Mouse (Mus musculus): Measurements from ENCODE around the gene Dnajb7. TPM values are rescaled to one million over a fixed set of nuclear protein-coding genes. Genes with fewer than 3 reads are reported as not detected.

Gene Dnajb7
- polyA plus RNA-seq (2012; ENCODE audit: low replicate concordance): not detected in 2 replicates

DNA sequence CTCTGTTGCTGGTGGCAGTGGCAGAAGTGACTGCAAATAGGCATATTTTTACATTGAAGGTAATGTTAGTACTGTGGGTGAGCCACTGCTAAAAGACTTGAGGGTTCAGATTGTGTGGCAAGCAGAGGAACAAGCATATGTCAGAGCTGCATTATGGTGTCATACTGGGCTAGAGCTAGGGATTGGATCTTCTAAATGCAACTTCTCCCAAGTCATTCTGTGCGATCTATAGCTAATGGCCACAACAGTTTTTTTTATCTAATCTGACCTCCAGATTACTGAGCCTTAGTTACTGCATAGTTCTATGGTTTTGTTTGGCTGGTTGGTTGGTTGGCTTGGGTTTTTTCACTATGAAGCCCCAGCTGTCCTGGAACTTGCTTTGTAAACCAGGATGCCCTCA lies at the start of gene Dnajb7:
Gene Dnajb7 (minus strand): TSS at position 101 of the 400 bp plus-strand sequence.

DNA sequence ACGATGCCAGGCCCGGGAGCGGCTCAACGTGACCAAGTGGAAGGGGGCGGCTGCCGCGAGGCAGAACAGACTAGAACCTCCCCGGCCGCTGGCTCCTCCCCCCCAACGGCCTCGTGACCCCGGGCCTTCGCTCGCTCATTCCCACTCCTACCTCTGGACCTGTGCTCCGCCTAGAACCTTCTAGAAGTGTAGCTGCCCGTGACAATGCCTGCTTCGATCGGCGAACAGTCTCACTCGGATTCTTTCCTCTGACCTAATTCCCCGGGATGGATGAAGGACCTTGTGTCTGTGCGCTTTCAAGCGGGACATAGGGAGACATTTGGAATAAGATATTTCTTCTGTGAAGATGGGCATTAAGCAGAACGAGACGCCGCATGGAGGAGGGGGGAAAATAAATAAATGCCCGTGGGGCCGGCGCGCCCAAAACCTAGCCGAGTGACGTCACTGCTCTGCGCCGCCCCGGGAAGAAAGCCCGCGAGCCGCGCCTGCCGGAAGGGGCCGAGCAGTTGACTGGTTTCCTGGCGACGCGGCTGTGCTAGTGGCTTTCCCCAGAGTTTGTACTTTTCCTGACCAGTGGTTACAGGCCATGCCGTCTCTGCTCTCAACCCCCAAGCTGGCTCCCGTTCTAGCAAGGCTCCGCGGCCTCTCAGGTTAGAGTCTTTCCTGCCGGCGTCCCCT lies 8.3 kb downstream of the Dnajb7 start, which contains the start of the genes St13 and Xpnpep3:
Gene St13 (minus strand): TSS at position 440 of the 678 bp plus-strand sequence.
Gene Xpnpep3 (plus strand): TSS at position 501 of the 678 bp plus-strand sequence.

DNA sequence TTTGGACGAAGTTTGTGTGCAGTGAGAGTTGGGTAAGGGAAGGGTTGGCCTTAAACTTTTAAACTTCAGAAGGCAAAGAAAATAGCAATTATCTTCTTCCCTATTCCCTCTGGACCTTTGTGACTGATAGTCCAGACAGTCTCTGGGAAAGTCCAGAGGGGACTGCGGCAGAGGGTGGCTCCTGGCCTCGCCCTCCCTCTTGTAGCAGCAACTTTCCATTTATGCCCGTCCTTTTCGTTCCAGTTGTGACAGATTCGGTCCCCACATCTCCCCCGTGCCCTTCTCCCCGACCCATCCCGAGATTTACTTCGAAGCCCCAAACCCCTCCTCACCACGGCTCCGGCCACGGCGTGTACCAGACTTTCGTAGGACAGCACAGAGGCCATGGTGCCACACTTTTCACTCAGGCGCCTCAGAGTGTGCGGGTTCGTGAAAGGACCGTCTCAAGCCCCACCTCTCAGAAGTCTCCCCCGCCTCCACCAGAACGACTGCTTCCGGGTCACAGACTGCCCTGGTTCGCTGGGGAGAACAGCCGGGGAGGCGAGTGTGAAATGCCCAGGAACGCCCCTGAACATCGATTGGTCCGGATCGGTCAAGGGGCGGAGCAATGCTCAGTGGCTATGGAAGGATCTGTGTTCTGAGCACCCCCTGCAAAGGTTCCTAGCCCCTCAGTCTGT lies 47.6 kb downstream of the Dnajb7 start, which contains the start of gene Slc25a17:
Gene Slc25a17 (minus strand): TSS at position 468 of the 677 bp plus-strand sequence.

Other genes starting within 250 kb of the Dnajb7 start
- gene Mrtfa, start 217.5 kb downstream of the Dnajb7 start, polyA plus RNA-seq (2012; ENCODE audit: low replicate concordance): 45.3 and 47.5 TPM in 2 replicates
- not detected in 2 replicates for gene Mchr1, start 172.8 kb downstream of the Dnajb7 start, polyA plus RNA-seq (2012; ENCODE audit: low replicate concordance)
- 3.2 and 4.3 TPM in 2 replicates for gene Slc25a17, start 47.5 kb downstream of the Dnajb7 start, polyA plus RNA-seq (2012; ENCODE audit: low replicate concordance)
- 65.5 and 67.3 TPM in 2 replicates for gene St13, start 8.2 kb downstream of the Dnajb7 start, polyA plus RNA-seq (2012; ENCODE audit: low replicate concordance)
- gene Xpnpep3, start 8.2 kb downstream of the Dnajb7 start, polyA plus RNA-seq (2012; ENCODE audit: low replicate concordance): 0.30 and 1.0 TPM in 2 replicates
- 0.99 and 7.9 TPM in 2 replicates for gene Rbx1, start 58.0 kb upstream of the Dnajb7 start, polyA plus RNA-seq (2012; ENCODE audit: low replicate concordance)
- gene Ep300, start 177.1 kb upstream of the Dnajb7 start, polyA plus RNA-seq (2012; ENCODE audit: low replicate concordance): 33.1 and 40.7 TPM in 2 replicates

All from leukemia stem cell, adult 10-12 weeks (primary cell).